Mouse (Mus musculus): ENCODE data around the gene Rpp21. TPM values are rescaled to one million over a fixed set of nuclear protein-coding genes. Genes with fewer than 3 reads are reported as not detected.
A peak's percentile ranks its signal among the peaks of the same experiment; 100 is the strongest.
"Not testable (repeated sequence)": the region's sequence is repeated elsewhere in the genome, so short reads cannot be mapped to it uniquely, and the experiment has no call there.

The Rpp21 gene
- polyA plus RNA-seq, 1 experiment from 2014 or later, result 104 TPM

GRCm38 (mm10) chr17:36257241-36257947 is 475 bp downstream of the Rpp21 start:
- Histone ChIP-seq H3K27me3 (0 out of 2 replicates have a peak, but pooled peaks cover 3% of the 10 kb centered on the region), H3K36me3 (peaks cover 43% of the 10 kb centered on the region), H3K9ac (peak overlapping the region; percentile 86), H3K4me2 (peak overlapping the region; percentile 60), H3K9me3 (no peaks in the 10 kb centered on the region), H3K4me1 (peaks cover 8% of the 10 kb centered on the region), H3K27ac (peak overlapping the region; percentile 87), H3K4me3 (peak overlapping the region; percentile 77)
- under 1% methylated on average over 37 of the region's 37 CpGs for WGBS
- peak; percentile 95 for ATAC-seq (ENCODE audit: insufficient number of reproducible peaks, low FRiP score, low TSS enrichment, low read depth)

DNA sequence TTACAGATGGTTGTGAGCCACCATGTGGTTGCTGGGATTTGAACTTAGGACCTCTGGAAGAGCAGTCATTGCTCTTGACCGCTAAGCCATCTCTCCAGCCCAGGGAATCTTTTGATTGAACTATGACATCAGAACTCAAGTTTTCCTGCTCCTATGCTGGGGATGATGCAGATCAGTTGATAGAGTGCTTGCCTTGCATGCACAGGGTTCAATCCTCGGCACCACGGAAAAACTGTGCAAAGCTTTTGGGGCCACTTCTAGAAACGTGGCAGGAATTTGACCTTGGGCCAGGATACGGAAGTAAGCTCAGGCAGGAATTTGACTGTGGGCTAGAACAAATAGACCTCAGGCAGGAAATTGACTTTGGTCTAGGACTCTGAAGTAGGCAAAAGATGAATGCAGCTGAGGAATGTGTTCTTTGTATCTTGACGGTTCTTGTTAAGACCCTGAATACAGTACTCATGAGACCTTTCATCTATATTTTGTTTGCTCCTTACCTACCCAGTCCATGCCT is 4.7 kb downstream of the Rpp21 start:
- ATAC-seq (ENCODE audit: insufficient number of reproducible peaks, low FRiP score, low TSS enrichment, low read depth), result no peak
- Histone ChIP-seq H3K4me1 (peaks cover 13% of the 10 kb centered on the region), H3K4me2 (no peak overlapping the region), H3K9ac (no peak overlapping the region), H3K36me3 (peaks cover 6% of the 10 kb centered on the region; the same call in 1 of the 2 replicates), H3K27me3 (peaks cover 27% of the 10 kb centered on the region), H3K27ac (no peak overlapping the region), H3K4me3 (no peak overlapping the region), H3K9me3 (no peaks in the 10 kb centered on the region)
- 55% methylated on average over 6 of the region's 6 CpGs for WGBS

DNA sequence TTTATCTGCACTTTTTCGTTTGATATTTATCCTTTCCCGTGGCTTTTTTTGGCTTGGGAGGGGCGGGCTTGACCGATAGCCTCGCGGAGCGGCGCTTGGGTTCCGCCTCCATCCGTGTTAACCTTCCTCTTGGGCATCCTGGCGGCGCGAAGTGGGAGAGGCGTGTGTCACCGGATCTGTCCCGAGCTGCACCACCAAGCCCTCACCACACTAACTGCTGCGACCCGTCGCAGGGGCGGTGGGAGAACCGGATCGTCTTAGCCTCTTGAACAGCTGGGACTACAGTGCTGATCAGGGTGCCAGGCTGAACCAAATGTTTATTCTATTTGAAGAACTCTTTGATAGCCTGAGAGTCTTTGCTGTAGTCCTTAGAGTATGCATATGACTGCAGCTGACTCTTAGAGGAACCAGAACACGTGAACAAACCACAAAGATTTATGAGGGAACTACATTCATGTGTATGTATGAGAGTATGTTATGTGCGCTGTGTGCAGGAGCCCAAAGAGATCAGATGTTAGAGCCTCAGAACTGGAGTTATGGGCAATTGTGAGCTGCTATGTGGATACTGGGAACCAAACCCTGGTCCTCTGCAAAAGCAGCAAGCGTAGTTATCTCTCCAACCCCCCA is 5.5 kb downstream of the Rpp21 start:
- no peak for ATAC-seq (ENCODE audit: insufficient number of reproducible peaks, low FRiP score, low TSS enrichment, low read depth)
- Histone ChIP-seq H3K4me3 (peak overlapping the region; percentile 20), H3K27ac (no peak overlapping the region), H3K9ac (no peak overlapping the region), H3K27me3 (peaks cover 27% of the 10 kb centered on the region), H3K4me2 (peak overlapping the region; percentile 42), H3K36me3 (peaks cover 6% of the 10 kb centered on the region; the same call in 1 of the 2 replicates), H3K9me3 (no peaks in the 10 kb centered on the region), H3K4me1 (peaks cover 13% of the 10 kb centered on the region)
- 8% methylated on average over 25 of the region's 25 CpGs for WGBS

GRCm38 (mm10) chr17:36248886-36249285 is 9.0 kb downstream of the Rpp21 start:
- ATAC-seq (ENCODE audit: insufficient number of reproducible peaks, low FRiP score, low TSS enrichment, low read depth), result no peak
- Histone ChIP-seq H3K4me1 (peaks cover 5% of the 10 kb centered on the region), H3K4me2 (no peak overlapping the region), H3K9me3 (no peaks in the 10 kb centered on the region), H3K27me3 (peaks cover 27% of the 10 kb centered on the region), H3K9ac (no peak overlapping the region), H3K27ac (no peak overlapping the region), H3K36me3 (no peaks in the 10 kb centered on the region), H3K4me3 (no peak overlapping the region)
- WGBS, result 29% methylated on average over 33 of the region's 33 CpGs

DNA sequence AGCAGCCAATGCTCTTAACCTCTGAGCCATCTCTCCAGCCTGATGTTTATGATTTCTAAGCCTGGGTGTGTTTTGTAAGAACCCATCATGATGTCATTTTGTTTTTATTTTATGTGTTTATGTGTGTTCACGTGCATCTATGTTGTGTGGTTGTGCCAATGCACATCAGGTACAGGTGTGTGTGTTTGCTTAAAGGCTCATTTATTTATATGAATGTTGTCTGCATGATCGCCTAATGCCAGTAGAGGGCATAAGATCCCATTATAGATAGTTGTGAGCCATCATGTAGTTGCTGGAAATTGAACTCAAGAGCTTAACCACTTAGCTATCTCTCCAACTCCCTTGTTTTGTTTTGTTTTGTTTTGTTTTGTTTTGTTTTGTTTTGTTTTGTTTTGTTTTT is 12.1 kb downstream of the Rpp21 start:
- H3K9me3 ChIP-seq, result no peaks in the 10 kb centered on the region
- 84% methylated on average over 2 of the region's 2 CpGs for WGBS
- peaks cover 4% of the 10 kb centered on the region for H3K4me1 ChIP-seq
- H3K36me3 ChIP-seq, result no peaks in the 10 kb centered on the region
- ATAC-seq (ENCODE audit: insufficient number of reproducible peaks, low FRiP score, low TSS enrichment, low read depth), result no peak
- peaks cover 17% of the 10 kb centered on the region for H3K27me3 ChIP-seq
- H3K4me2 ChIP-seq, result no peak overlapping the region
- no peak overlapping the region for H3K9ac ChIP-seq
- no peak overlapping the region for H3K4me3 ChIP-seq
- H3K27ac ChIP-seq, result no peak overlapping the region

DNA sequence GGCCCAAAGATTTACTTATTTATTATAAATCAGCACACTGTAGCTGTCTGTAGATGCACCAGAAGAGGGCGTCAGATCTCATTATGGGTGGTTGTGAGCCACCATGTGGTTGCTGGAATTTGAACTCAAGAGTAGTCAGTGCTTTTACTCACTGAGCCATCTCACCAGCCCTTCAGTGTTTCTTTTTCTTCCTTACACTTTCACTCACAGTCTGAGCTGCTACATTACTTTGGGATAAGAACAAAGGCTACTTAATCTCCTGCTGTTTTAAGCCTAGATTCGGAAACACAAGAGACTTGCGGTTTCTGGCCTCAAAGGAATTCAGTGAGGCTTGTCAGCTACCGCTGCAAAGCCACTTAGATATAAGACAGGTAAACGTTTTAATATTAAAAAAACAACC is 13.8 kb downstream of the Rpp21 start:
- Histone ChIP-seq H3K4me3 (no peak overlapping the region), H3K36me3 (no peaks in the 10 kb centered on the region), H3K27me3 (peaks cover 7% of the 10 kb centered on the region), H3K4me1 (peaks cover 6% of the 10 kb centered on the region), H3K4me2 (no peak overlapping the region), H3K27ac (no peak overlapping the region), H3K9ac (no peak overlapping the region), H3K9me3 (no peaks in the 10 kb centered on the region)
- 44% methylated on average over 5 of the region's 5 CpGs for WGBS
- no peak for ATAC-seq (ENCODE audit: insufficient number of reproducible peaks, low FRiP score, low TSS enrichment, low read depth)

GRCm38 (mm10) chr17:36240637-36241213 is 17.1 kb downstream of the Rpp21 start:
- H3K27ac ChIP-seq, result no peak overlapping the region
- H3K4me1 ChIP-seq, result peaks cover 13% of the 10 kb centered on the region
- no peak for ATAC-seq (ENCODE audit: insufficient number of reproducible peaks, low FRiP score, low TSS enrichment, low read depth)
- no peaks in the 10 kb centered on the region for H3K9me3 ChIP-seq
- H3K9ac ChIP-seq, result no peak overlapping the region
- H3K27me3 ChIP-seq, result peaks cover 27% of the 10 kb centered on the region
- H3K4me3 ChIP-seq, result no peak overlapping the region
- WGBS, result 3% methylated on average over 5 of the region's 5 CpGs
- no peak overlapping the region for H3K4me2 ChIP-seq
- H3K36me3 ChIP-seq, result no peaks in the 10 kb centered on the region

DNA sequence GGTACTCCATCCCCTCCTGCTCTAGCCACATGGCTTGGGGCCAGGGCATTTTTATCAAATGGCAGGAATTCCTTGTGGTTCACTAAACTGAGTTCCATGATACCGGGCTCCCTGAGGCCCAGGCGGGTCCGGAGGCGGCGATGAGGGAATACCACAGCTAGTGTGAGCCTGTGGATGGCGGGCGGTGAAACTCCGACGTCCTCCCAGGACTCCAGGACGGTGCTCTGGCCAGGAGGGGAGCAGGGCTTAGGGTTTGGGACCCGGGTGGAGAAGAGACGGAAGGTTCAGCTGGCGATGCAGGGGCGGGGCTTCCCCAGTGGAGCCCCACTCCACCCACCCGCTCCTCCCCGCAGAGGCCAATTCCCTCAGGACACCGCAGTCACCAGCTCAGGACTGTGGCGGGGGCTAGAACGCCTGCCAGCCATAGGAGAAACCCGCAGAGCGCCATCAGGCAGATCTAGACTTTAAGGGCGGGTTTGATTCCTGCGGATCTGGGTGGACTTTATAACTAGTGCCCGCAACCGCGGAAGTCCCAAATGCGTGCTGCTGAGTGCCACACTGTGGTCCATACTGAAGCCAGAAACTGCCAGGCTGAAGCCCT is 20.4 kb downstream of the Rpp21 start:
- H3K9ac ChIP-seq, result no peak overlapping the region
- ATAC-seq (ENCODE audit: insufficient number of reproducible peaks, low FRiP score, low TSS enrichment, low read depth), result no peak

DNA sequence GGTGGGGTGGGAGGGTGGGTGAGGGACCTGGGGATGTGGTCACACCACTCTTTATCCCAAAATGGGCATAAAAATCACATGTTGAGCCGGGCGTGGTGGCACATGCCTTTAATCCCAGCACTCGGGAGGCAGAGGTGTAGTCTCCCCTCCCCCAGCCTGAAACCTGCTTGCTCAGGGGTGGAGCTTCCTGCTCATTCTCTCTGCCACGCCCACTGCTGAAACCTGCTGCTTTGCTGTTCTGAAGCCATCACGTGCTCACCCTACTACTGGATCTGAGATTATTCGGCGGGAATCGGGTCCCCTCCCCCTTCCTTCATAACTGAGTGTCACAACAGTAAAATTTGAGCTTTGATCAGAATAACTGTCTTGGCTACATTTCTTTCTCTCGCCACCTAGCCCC is 22.6 kb downstream of the Rpp21 start:
- not testable (repeated sequence) for H3K27ac ChIP-seq; H3K9me3 ChIP-seq; ATAC-seq (ENCODE audit: insufficient number of reproducible peaks, low FRiP score, low TSS enrichment, low read depth); H3K9ac ChIP-seq; H3K36me3 ChIP-seq; H3K4me1 ChIP-seq; H3K4me3 ChIP-seq; H3K4me2 ChIP-seq
- WGBS, result 12% methylated on average over 9 of the region's 9 CpGs
- H3K27me3 ChIP-seq, result peaks cover 50% of the 10 kb centered on the region

More for the DNA sequence above, 20.4 kb downstream of the Rpp21 start:
- Histone ChIP-seq H3K4me3 (peak overlapping the region; percentile 27), H3K36me3 (no peaks in the 10 kb centered on the region), H3K4me1 (peaks cover 13% of the 10 kb centered on the region), H3K9me3 (no peaks in the 10 kb centered on the region), H3K27me3 (peaks cover 50% of the 10 kb centered on the region), H3K27ac (no peak overlapping the region), H3K4me2 (peak overlapping the region; percentile 42)
- 3% methylated on average over 27 of the region's 27 CpGs for WGBS

GRCm38 (mm10) chr17:36233572-36233971 is 24.3 kb downstream of the Rpp21 start:
- H3K4me1 ChIP-seq, result peaks cover 7% of the 10 kb centered on the region
- ATAC-seq (ENCODE audit: insufficient number of reproducible peaks, low FRiP score, low TSS enrichment, low read depth), result no peak
- WGBS, result 73% methylated on average over 5 of the region's 5 CpGs

DNA sequence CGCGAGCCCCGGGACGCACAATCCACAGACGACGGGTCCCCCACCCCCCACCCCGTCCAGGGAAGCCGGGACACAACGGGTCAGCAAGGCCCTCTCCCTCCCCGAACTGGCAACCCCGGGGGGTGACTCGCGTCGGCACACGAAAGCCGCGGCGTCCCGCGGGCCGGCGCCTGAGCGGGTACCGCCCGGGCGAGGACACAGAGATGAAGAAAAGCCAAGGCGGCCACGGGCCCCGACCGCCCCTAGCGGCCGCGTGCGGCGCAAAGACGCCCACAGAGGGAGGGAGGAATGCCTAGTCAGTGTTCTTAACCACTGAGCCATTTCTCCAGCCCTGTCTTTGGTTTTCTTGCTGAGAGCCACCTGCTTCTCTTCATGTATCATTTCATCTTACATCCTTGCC is 26.6 kb downstream of the Rpp21 start:
- H3K4me3 ChIP-seq, result no peak overlapping the region
- no peak overlapping the region for H3K4me2 ChIP-seq
- no peaks in the 10 kb centered on the region for H3K36me3 ChIP-seq
- 7% methylated on average over 35 of the region's 36 CpGs for WGBS
- H3K27ac ChIP-seq, result no peak overlapping the region
- ATAC-seq (ENCODE audit: insufficient number of reproducible peaks, low FRiP score, low TSS enrichment, low read depth), result no peak
- H3K4me1 ChIP-seq, result no peaks in the 10 kb centered on the region
- no peak overlapping the region for H3K9ac ChIP-seq
- no peaks in the 10 kb centered on the region for H3K9me3 ChIP-seq
- H3K27me3 ChIP-seq, result peaks cover 27% of the 10 kb centered on the region

More at GRCm38 (mm10) chr17:36233572-36233971, 24.3 kb downstream of the Rpp21 start:
- no peak overlapping the region for H3K4me2 ChIP-seq
- H3K27me3 ChIP-seq, result peaks cover 47% of the 10 kb centered on the region
- H3K27ac ChIP-seq, result no peak overlapping the region
- H3K4me3 ChIP-seq, result no peak overlapping the region
- H3K9me3 ChIP-seq, result no peaks in the 10 kb centered on the region
- H3K36me3 ChIP-seq, result no peaks in the 10 kb centered on the region
- H3K9ac ChIP-seq, result no peak overlapping the region

- WGBS, result 5% methylated on average over 5 of the region's 5 CpGs
- H3K27me3 ChIP-seq, result peaks cover 26% of the 10 kb centered on the region
Measured at GRCm38 (mm10) chr17:36229046-36229445, 28.8 kb downstream of the Rpp21 start.

More at GRCm38 (mm10) chr17:36229046-36229445, 28.8 kb downstream of the Rpp21 start:
- H3K27ac ChIP-seq, result no peak overlapping the region
- no peaks in the 10 kb centered on the region for H3K4me1 ChIP-seq
- no peak for ATAC-seq (ENCODE audit: insufficient number of reproducible peaks, low FRiP score, low TSS enrichment, low read depth)
- no peak overlapping the region for H3K4me3 ChIP-seq
- H3K9me3 ChIP-seq, result no peaks in the 10 kb centered on the region
- H3K36me3 ChIP-seq, result no peaks in the 10 kb centered on the region
- no peak overlapping the region for H3K9ac ChIP-seq
- no peak overlapping the region for H3K4me2 ChIP-seq
